ENCODE assay signal across 35 mouse cellular contexts in genomic region chr6:99126717-99127116, GRCm38 (mm10).
DNase-seq lines count a peak whose midpoint lies in the region; ATAC-seq and TF ChIP-seq lines count a peak whose summit lies in the region.
"Had no signal": no experiment of that assay in that cellular context is flagged by ENCODE, and none has a peak within 500 bp of the region (broad histone marks: within the 10 kb centered on the region; RNA-seq: fewer than 3 reads in every experiment).

No protein-coding gene starts in this region.

- H3K27me3 ChIP-seq in CH12.LX (replicated peaks): no peaks in the 10 kb centered on the region
- no peaks in the 10 kb centered on the region for H3K27me3 ChIP-seq in splenic B cell, adult 2 months (ENCODE audit: control insufficient read depth, insufficient read depth, low read length, poor library complexity, severe bottlenecking)
- H3K27me3 ChIP-seq: forebrain, embryonic 15.5 days; heart, embryonic 12.5 days; hindbrain, embryonic 13.5 days; limb, embryonic 15.5 days; midbrain, embryonic 13.5 days; neural tube, embryonic 15.5 days had no signal

- no peak overlapping the region for H3K27ac ChIP-seq in CH12.LX (ENCODE audit: insufficient read depth, low read depth)
- H3K27ac ChIP-seq: embryonic facial prominence, embryonic 13.5 days; forebrain, embryonic 10.5 days; forebrain, embryonic 15.5 days; hindbrain, embryonic 13.5 days; layer of hippocampus, adult 2 months; limb, embryonic 10.5 days; limb, embryonic 15.5 days; liver, embryonic 14.5 days; midbrain, embryonic 13.5 days; neural tube, embryonic 15.5 days; stomach, postnatal 0 days had no signal

- no peak for TF ChIP-seq EP300 in CH12.LX (IDR thresholded peaks at IDR 0.05; ENCODE audit: low read length)

- no peak for TF ChIP-seq RAD21 in CH12.LX (IDR thresholded peaks at IDR 0.05; ENCODE audit: low read depth, low read length)

- DNase-seq in thymus, postnatal 0 days (ENCODE audit: low spot score): peak; percentile 18
- no peak for DNase-seq in thymus, adult 18-20 months
- DNase-seq in CH12.LX (ENCODE audit: extremely low read depth): peak; percentile 46
- DNase-seq in splenic B cell, adult 2 months (ENCODE audit: low read depth, low spot score): peak; percentile 71
- no peak for DNase-seq in right cerebral cortex, postnatal 25 days
- no peak for DNase-seq in adrenal gland, adult 2 months
- no peak for DNase-seq in layer of hippocampus, postnatal 25 days (ENCODE audit: extremely low spot score in 1 of 2, low spot score in 1 of 2)
- DNase-seq: adrenal gland, adult 8-10 months; cerebellum, adult 11 months; cerebellum, adult 9-11 months; gastrocnemius, postnatal 25 days; heart, adult 18-20 months; heart, postnatal 4 days; kidney, adult 18-20 months; kidney, postnatal 36 days; lung, embryonic 14.5 days; lung, postnatal 4 days; right cerebral cortex, adult 18-20 months; right cerebral cortex, postnatal 4 days; thymus, adult 2 months; thymus, postnatal 4 days had no signal

- in situ Hi-C loops in CH12.LX (cut with MboI; ENCODE audit: low pct_ligation_motif_present, low pct_unique_long_range_greater_than_20kb, low sequenced_read_pairs): no loop called here

- no peak overlapping the region for H3K4me2 ChIP-seq in CH12.LX (ENCODE audit: insufficient read depth, low read depth, poor library complexity, severe bottlenecking)
- H3K4me2 ChIP-seq: embryonic facial prominence, embryonic 13.5 days; forebrain, embryonic 15.5 days; heart, embryonic 12.5 days; hindbrain, embryonic 13.5 days; limb, embryonic 15.5 days; lung, embryonic 14.5 days; midbrain, embryonic 13.5 days had no signal

- dilution Hi-C loops in CH12.LX (cut with MboI; ENCODE audit: extremely low pct_ligation_motif_present, extremely low pct_unique_long_range_greater_than_20kb, low sequenced_read_pairs): no loop called here

- peaks cover 2 to 19% of the 10 kb centered on the region in 2 experiments for H3K36me3 ChIP-seq in CH12.LX (replicated peaks in 1 of 2; ENCODE audit: control insufficient read depth in 1 of 2, insufficient read depth in 1 of 2, low read length in 1 of 2)
- H3K36me3 ChIP-seq in splenic B cell, adult 2 months (ENCODE audit: control insufficient read depth, insufficient read depth, low read length, poor library complexity, severe bottlenecking): peaks cover 2% of the 10 kb centered on the region; the same call in 1 of the 2 replicates
- H3K36me3 ChIP-seq: embryonic facial prominence, embryonic 13.5 days; forebrain, embryonic 10.5 days; forebrain, embryonic 15.5 days; heart, embryonic 12.5 days; hindbrain, embryonic 13.5 days; limb, embryonic 10.5 days; limb, embryonic 15.5 days; midbrain, embryonic 13.5 days; neural tube, embryonic 15.5 days had no signal

- no peak for TF ChIP-seq POLR2A in CH12.LX (IDR thresholded peaks at IDR 0.05; ENCODE audit: low read depth, low read length)

- ATAC-seq in inflammation-experienced regulatory T-cells, adult 6 months: peak; percentile 67
- ATAC-seq: activated CD4-positive, CD25-positive, alpha-beta regulatory T cell, adult 4 months; forebrain, embryonic 15.5 days; midbrain, embryonic 13.5 days had no signal

- H3K4me1 ChIP-seq in CH12.LX (ENCODE audit: control insufficient read depth in 1 of 2, insufficient read depth in 2 of 2): peaks cover 12 to 25% of the 10 kb centered on the region in 2 experiments

- TF ChIP-seq CTCF in CH12.LX (conservative IDR thresholded peaks at IDR 0.05 in 1 of 2, IDR thresholded peaks at IDR 0.05 in 1 of 2; ENCODE audit: low read depth in 2 of 2, low read length in 2 of 2): no peak

- no peak overlapping the region for H3K4me3 ChIP-seq in CH12.LX (replicated peaks in 1 of 3; ENCODE audit: low read depth in 2 of 3, low read length in 2 of 3, poor library complexity in 1 of 3)
- H3K4me3 ChIP-seq: embryonic facial prominence, embryonic 13.5 days; forebrain, embryonic 10.5 days; forebrain, embryonic 15.5 days; heart, embryonic 12.5 days; hindbrain, embryonic 13.5 days; layer of hippocampus, adult 2 months; limb, embryonic 10.5 days; limb, embryonic 15.5 days; midbrain, embryonic 13.5 days; neural tube, embryonic 15.5 days had no signal

- no peaks in the 10 kb centered on the region for H3K79me2 ChIP-seq in CH12.LX (replicated peaks; ENCODE audit: control insufficient read depth, extremely low read depth, insufficient read depth, poor library complexity, severe bottlenecking)

- no peak overlapping the region for H3K9ac ChIP-seq in CH12.LX (ENCODE audit: insufficient read depth, low read depth)
- H3K9ac ChIP-seq: embryonic facial prominence, embryonic 13.5 days; forebrain, embryonic 15.5 days; heart, embryonic 12.5 days; hindbrain, embryonic 13.5 days; limb, embryonic 15.5 days; liver, embryonic 14.5 days; lung, embryonic 14.5 days; midbrain, embryonic 13.5 days; neural tube, embryonic 15.5 days had no signal

- H3K9me3 ChIP-seq in CH12.LX (replicated peaks; ENCODE audit: low read length): peaks cover 11% of the 10 kb centered on the region
- H3K9me3 ChIP-seq: embryonic facial prominence, embryonic 13.5 days; forebrain, embryonic 10.5 days; forebrain, embryonic 15.5 days; heart, embryonic 12.5 days; hindbrain, embryonic 13.5 days; limb, embryonic 10.5 days; limb, embryonic 15.5 days; midbrain, embryonic 13.5 days; neural tube, embryonic 15.5 days had no signal

TF ChIP-seq in CH12.LX, 34 proteins besides CTCF, POLR2A, EP300 and RAD21:
- no peak for TF ChIP-seq MYC (IDR thresholded peaks at IDR 0.05; ENCODE audit: low read depth, low read length)
- no peak for TF ChIP-seq MEF2A (IDR thresholded peaks at IDR 0.05; ENCODE audit: borderline replicate concordance, low read depth, low read length)
- TF ChIP-seq PAX5 (IDR thresholded peaks at IDR 0.05; ENCODE audit: low read length): no peak
- TF ChIP-seq JUND (conservative IDR thresholded peaks at IDR 0.05; ENCODE audit: low read depth, low read length): no peak
- TF ChIP-seq RCOR1 (conservative IDR thresholded peaks at IDR 0.05; ENCODE audit: low read depth, low read length): no peak
- no peak for TF ChIP-seq ETS1 (conservative IDR thresholded peaks at IDR 0.05; ENCODE audit: low read depth, low read length)
- TF ChIP-seq JUN (IDR thresholded peaks at IDR 0.05; ENCODE audit: insufficient read depth, low read depth, low read length): no peak
- no peak for TF ChIP-seq MAFK (IDR thresholded peaks at IDR 0.05; ENCODE audit: insufficient replicate concordance, low read length)
- no peak for TF ChIP-seq ZKSCAN1 (IDR thresholded peaks at IDR 0.05; ENCODE audit: borderline replicate concordance, low read depth, low read length)
- no peak for TF ChIP-seq CHD2 (IDR thresholded peaks at IDR 0.05; ENCODE audit: low read length)
- TF ChIP-seq ELF1 (IDR thresholded peaks at IDR 0.05; ENCODE audit: low read depth, low read length): no peak
- TF ChIP-seq USF1 (IDR thresholded peaks at IDR 0.05; ENCODE audit: low read depth, low read length): no peak
- no peak for TF ChIP-seq NRF1 (IDR thresholded peaks at IDR 0.05; ENCODE audit: low read depth, low read length)
- TF ChIP-seq SMC3 (IDR thresholded peaks at IDR 0.05; ENCODE audit: low read depth, low read length): no peak
- no peak for TF ChIP-seq USF2 (conservative IDR thresholded peaks at IDR 0.05; ENCODE audit: low read depth, low read length)
- TF ChIP-seq TCF12 (IDR thresholded peaks at IDR 0.05; ENCODE audit: low read depth, low read length): no peak
- no peak for TF ChIP-seq GABPA (IDR thresholded peaks at IDR 0.05; ENCODE audit: insufficient replicate concordance, low read depth, low read length)

Comparison
In these comparisons a context has a peak if more than half of its experiments do, and no peak if none do; other contexts are left out.
1. DNase-seq: peak in thymus, postnatal 0 days (single experiment), CH12.LX (single experiment) and splenic B cell, adult 2 months (single experiment); none in thymus, adult 18-20 months (0 of 2), right cerebral cortex, postnatal 25 days (single experiment), adrenal gland, adult 2 months (single experiment) and layer of hippocampus, postnatal 25 days (0 of 2).